Mouse (Mus musculus) myocyte (in vitro differentiated cells): ENCODE results near the gene Nkain2.

ENCODE experiments used
- POLR2A ChIP-seq: IDR thresholded peaks from one replicate; pipeline ENCODE4 v1.6.1; 2011; ENCODE audit warnings: low read depth, mild to moderate bottlenecking, control low read depth, moderate library complexity; ENCODE audit not compliant: insufficient read length
- REST ChIP-seq: IDR thresholded peaks from one replicate; pipeline ENCODE4 v1.6.1; 2011; ENCODE audit warnings: mild to moderate bottlenecking, control low read depth, moderate library complexity; ENCODE audit not compliant: insufficient read depth, insufficient read length
- TCF12 ChIP-seq: IDR thresholded peaks from one replicate; pipeline ENCODE4 v1.6.1; 2011; ENCODE audit warnings: mild to moderate bottlenecking, control low read depth; ENCODE audit not compliant: poor library complexity, insufficient read depth, severe bottlenecking

- no peak for TF ChIP-seq TCF12
- TF ChIP-seq POLR2A: no peak
- TF ChIP-seq REST: no peak
Measured at GRCm38 (mm10) chr10:32604448-32604847, 285.8 kb downstream of the Nkain2 start.
